Mouse (Mus musculus) neural tube, embryonic 11.5 days (tissue): Measurements from ENCODE around the gene Agbl4. TPM values are rescaled to one million over a fixed set of nuclear protein-coding genes. Genes with fewer than 3 reads are reported as not detected.

Experiments
- ATAC-seq: fragments of 200-750 bp; cut with Nextera tagmentation; 2 replicates; pipeline ENCODE4 v1.8.0; 2017; ENCODE audit warnings: moderate number of reproducible peaks, mild to moderate bottlenecking, moderate TSS enrichment, moderate library complexity; ENCODE audit not compliant: insufficient read depth, low FRiP score, low TSS enrichment
- DNase-seq: peaks from one replicate; pipeline ENCODE4 v3.0.0-alpha.2; 2015; ENCODE audit warnings: low spot score
- H3K27ac ChIP-seq: fragments of 300-500 bp; sonication (generic); 2 replicates; pipeline ENCODE4 v1.5.1; 2014; ENCODE audit warnings: low read depth, mild to moderate bottlenecking, low read length
- H3K27me3 ChIP-seq: fragments of 300-500 bp; sonication (generic); 2 replicates; pipeline ENCODE4 v1.6.1; 2014; ENCODE audit warnings: mild to moderate bottlenecking, low read length, mixed read lengths; ENCODE audit not compliant: control insufficient read depth, insufficient read depth
- H3K36me3 ChIP-seq: fragments of 300-500 bp; sonication (generic); 2 replicates; pipeline ENCODE4 v1.6.1; 2014; ENCODE audit warnings: mild to moderate bottlenecking, low read length, moderate library complexity, mixed read lengths; ENCODE audit not compliant: control insufficient read depth, insufficient read depth
- H3K4me1 ChIP-seq: fragments of 300-500 bp; sonication (generic); 2 replicates; pipeline ENCODE4 v1.6.1; 2014; ENCODE audit warnings: low read length, mixed read lengths; ENCODE audit not compliant: control insufficient read depth, insufficient read depth
- H3K4me2 ChIP-seq: fragments of 300-500 bp; sonication (generic); 2 replicates; pipeline ENCODE4 v1.6.1; 2014; ENCODE audit warnings: low read depth, mild to moderate bottlenecking, moderate library complexity
- H3K4me3 ChIP-seq: fragments of 300-500 bp; sonication (generic); 2 replicates; pipeline ENCODE4 v1.5.1; 2014; ENCODE audit warnings: low read depth, low read length
- H3K9ac ChIP-seq: fragments of 300-500 bp; sonication (generic); 2 replicates; pipeline ENCODE4 v1.6.1; 2014; ENCODE audit warnings: mild to moderate bottlenecking, low read length
- H3K9me3 ChIP-seq: fragments of 300-500 bp; sonication (generic); 2 replicates; pipeline ENCODE4 v1.6.1; 2016; ENCODE audit warnings: low read length; ENCODE audit not compliant: control insufficient read depth
- WGBS: fragments of 180-500 bp; shearing (Covaris S2); extraction: QIAGEN DNeasy Blood & Tissue Kit; methylation state at CpG from one replicate; pipeline ENCODE4 v1.1.7; 2014; 5-methylcytosine and 5-hydroxymethylcytosine counted together
- polyA plus RNA-seq: library from polyadenylated mRNA; unstranded; fragments of >200 nt; fragmentation: Nextera tagmentation; extraction: Ambion mirVana; gene quantifications from 2 replicates; pipeline ENCODE4 v1.2.1, GENCODE M21; 2014

The Agbl4 gene
- polyA plus RNA-seq, 1 experiment from 2014 or later: 1.1 TPM

DNA sequence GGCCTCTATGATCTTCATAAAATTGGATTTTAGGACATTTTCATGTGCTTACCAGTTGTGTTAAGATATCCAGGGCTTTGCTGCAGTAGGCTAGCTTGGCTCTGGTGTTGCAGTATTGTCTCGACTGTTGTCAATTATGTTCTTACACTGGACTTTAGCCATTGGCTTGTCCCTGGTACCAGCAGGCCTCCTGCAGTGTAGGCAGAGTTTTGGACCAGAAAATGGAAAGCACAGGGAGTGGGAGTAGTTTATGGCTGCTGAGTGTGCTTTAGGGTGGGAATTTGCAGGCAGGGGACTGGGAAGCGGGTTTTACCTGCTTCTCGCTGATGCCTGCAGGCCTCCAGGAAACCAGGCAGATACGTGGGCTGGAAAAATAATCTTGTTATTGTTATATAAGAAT, 132.3 kb downstream of the Agbl4 start:
- no peaks in the 10 kb centered on the region for H3K4me1 ChIP-seq
- H3K36me3 ChIP-seq: no peaks in the 10 kb centered on the region
- no peak overlapping the region for H3K4me2 ChIP-seq
- ATAC-seq: no peak
- WGBS: 83% methylated on average over 4 of the region's 4 CpGs
- no peak for DNase-seq
- no peak overlapping the region for H3K4me3 ChIP-seq
- no peaks in the 10 kb centered on the region for H3K27me3 ChIP-seq
- no peak overlapping the region for H3K9ac ChIP-seq
- no peak overlapping the region for H3K27ac ChIP-seq
- no peaks in the 10 kb centered on the region for H3K9me3 ChIP-seq

DNA sequence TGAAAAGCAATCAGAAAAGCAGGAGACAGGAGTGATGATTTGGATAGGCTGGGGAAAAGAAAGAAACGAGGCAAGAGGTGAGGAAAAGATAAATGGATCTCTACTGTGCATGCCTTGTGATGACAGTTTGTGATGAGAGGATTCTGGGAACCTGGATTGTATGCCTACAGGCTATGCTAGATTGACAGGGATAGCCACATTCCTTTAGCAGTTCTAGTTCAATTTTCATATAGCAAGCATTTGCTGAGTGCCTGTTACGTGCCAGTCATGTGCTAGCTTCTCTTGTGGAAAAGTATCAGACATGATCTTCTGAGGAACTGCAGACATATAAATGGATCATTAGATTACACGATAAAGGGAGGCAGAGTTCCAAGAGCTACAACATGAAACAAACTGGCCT, 151.8 kb downstream of the Agbl4 start:
- ATAC-seq: no peak
- no peak overlapping the region for H3K9ac ChIP-seq

DNA sequence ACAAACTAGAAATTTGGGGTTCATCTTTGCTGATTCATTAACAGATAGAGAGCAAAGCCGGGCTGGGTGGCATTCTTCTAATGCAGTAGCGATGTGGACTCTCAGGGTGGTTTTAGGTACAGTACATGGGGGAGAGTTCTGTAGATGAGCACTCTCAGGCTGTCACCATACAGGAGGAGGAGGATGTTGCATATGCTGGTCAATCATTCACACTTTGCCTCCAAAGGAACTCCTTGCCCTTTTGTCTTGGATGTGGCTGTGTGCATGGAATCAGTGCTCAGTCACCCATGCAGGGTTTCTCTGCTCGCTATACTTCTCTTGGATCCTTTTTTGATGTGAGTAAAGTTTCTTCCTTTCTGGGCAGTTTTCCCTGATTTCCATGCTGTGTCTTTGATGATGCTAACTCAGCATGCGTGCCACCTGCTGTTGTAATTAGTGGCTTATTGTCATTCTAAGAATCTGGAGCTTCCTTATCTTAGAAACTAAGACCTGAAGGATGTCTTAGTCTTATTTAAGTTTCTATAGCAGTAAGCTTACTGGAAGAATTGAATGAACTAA, 200.3 kb downstream of the Agbl4 start:
- Histone ChIP-seq H3K9me3 (no peaks in the 10 kb centered on the region), H3K27ac (no peak overlapping the region), H3K4me2 (no peak overlapping the region), H3K9ac (no peak overlapping the region), H3K4me3 (no peak overlapping the region), H3K27me3 (no peaks in the 10 kb centered on the region), H3K4me1 (no peaks in the 10 kb centered on the region), H3K36me3 (no peaks in the 10 kb centered on the region)
- whole genome bisulfite sequencing: 38% methylated on average over 4 of the region's 4 CpGs
- no peak for DNase-seq
- ATAC-seq: no peak

More for the DNA sequence above, 151.8 kb downstream of the Agbl4 start:
- Histone ChIP-seq H3K36me3 (no peaks in the 10 kb centered on the region), H3K4me3 (no peak overlapping the region), H3K4me2 (no peak overlapping the region), H3K4me1 (no peaks in the 10 kb centered on the region), H3K27me3 (no peaks in the 10 kb centered on the region), H3K9me3 (no peaks in the 10 kb centered on the region), H3K27ac (no peak overlapping the region)
- 84% methylated on average over 3 of the region's 3 CpGs for WGBS
- no peak for DNase-seq

DNA sequence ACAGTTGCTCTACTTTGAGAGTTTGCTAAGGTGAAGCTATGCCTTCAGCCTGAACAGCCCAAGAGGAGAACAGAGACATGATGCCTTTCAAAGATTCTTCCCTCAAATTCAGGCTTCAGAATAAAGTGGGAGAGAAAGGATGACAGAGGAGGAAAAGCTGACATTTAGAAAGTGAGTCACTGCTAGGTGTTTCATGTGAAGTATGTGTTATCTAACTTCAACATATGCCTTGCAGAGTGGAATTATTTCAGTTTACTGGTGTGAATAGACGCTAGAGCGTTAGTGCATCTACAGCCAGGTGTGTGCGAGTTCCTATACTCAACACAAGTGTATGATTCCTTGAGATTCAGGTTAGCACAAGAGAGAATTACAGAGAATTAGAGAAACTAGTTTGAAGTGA, 244.0 kb downstream of the Agbl4 start:
- H3K4me2 ChIP-seq: no peak overlapping the region
- no peaks in the 10 kb centered on the region for H3K36me3 ChIP-seq
- 94% methylated on average over 3 of the region's 3 CpGs for WGBS
- no peaks in the 10 kb centered on the region for H3K4me1 ChIP-seq
- no peak overlapping the region for H3K9ac ChIP-seq
- no peak for DNase-seq
- H3K27ac ChIP-seq: no peak overlapping the region
- H3K9me3 ChIP-seq: no peaks in the 10 kb centered on the region
- H3K4me3 ChIP-seq: no peak overlapping the region
- ATAC-seq: no peak
- H3K27me3 ChIP-seq: no peaks in the 10 kb centered on the region

DNA sequence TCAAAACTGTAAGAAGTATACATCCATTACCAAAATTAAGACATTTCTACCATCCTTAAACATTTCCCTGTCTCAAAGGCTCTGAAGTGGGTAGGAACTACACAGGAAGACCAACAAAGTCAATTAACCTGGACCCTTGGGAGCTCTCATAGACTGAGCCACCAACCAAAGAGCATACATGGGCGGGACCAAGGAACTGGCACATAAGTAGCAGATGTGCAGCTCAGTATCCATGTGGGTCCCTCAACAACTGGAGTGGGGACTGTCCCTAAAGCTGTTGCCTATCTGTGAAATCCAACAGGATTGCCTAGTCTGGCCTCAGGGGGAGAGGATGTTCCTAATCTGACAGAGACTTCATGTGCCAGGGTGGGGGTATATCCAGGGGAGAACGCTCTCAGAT, 265.5 kb downstream of the Agbl4 start:
- ATAC-seq (no peak), DNase-seq (no peak)
- Histone ChIP-seq H3K4me3 (no peak overlapping the region), H3K27me3 (no peaks in the 10 kb centered on the region), H3K4me1 (no peaks in the 10 kb centered on the region), H3K4me2 (no peak overlapping the region), H3K36me3 (no peaks in the 10 kb centered on the region), H3K9ac (no peak overlapping the region), H3K27ac (no peak overlapping the region), H3K9me3 (no peaks in the 10 kb centered on the region)
- 86% methylated on average over 2 of the region's 2 CpGs for WGBS

DNA sequence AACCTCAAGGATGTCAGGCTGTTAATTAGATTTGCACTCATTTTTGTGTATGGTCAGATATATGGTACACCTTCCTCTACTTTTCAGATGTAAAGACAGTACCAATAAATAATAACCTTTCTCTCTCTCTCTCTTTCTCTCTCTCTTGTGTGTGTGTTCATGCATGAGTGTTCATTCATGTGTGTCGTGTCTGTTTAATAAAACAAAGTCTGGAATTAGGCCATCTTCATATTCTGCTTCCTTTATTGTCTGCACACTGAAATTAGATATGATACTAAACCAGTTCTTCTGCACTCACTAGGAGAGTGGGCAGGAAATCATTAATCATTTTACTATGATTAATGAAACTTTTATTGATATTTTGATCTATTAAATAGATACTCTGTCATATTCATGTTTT, 276.7 kb downstream of the Agbl4 start:
- H3K9ac ChIP-seq: no peak overlapping the region
- H3K27me3 ChIP-seq: no peaks in the 10 kb centered on the region
- H3K36me3 ChIP-seq: no peaks in the 10 kb centered on the region
- no peaks in the 10 kb centered on the region for H3K9me3 ChIP-seq
- no peak for DNase-seq
- H3K4me3 ChIP-seq: no peak overlapping the region
- 83% methylated on average over 1 of the region's 1 CpGs for WGBS
- H3K4me2 ChIP-seq: no peak overlapping the region
- no peak overlapping the region for H3K27ac ChIP-seq
- no peak for ATAC-seq
- no peaks in the 10 kb centered on the region for H3K4me1 ChIP-seq

DNA sequence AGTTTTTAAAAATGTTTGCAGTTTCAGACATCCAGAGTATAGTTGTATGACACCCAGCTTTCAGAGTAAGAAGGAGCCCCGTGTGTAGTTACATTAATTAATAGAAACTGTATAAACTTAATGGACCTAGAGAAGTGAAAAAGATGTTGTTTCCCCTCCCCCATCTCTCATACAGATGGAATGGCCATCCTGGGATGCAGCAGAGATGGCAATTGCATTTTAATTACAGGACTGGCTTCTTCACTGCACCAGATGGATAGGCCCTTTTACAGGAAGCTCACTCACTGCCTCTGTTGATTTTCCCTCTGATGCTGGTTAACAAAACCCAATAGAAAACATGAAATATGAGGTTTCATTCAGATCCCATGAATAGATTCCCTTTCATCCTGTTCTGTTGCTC, 337.7 kb downstream of the Agbl4 start:
- no peaks in the 10 kb centered on the region for H3K36me3 ChIP-seq
- DNase-seq (no peak), ATAC-seq (no peak; the same call in 1 of the 2 replicates)
- no peaks in the 10 kb centered on the region for H3K9me3 ChIP-seq
- H3K4me1 ChIP-seq: no peaks in the 10 kb centered on the region
- H3K27ac ChIP-seq: no peak overlapping the region
- no peak overlapping the region for H3K4me3 ChIP-seq
- WGBS: 88% methylated on average over 1 of the region's 1 CpGs
- no peaks in the 10 kb centered on the region for H3K27me3 ChIP-seq
- H3K9ac ChIP-seq: no peak overlapping the region
- H3K4me2 ChIP-seq: no peak overlapping the region

DNA sequence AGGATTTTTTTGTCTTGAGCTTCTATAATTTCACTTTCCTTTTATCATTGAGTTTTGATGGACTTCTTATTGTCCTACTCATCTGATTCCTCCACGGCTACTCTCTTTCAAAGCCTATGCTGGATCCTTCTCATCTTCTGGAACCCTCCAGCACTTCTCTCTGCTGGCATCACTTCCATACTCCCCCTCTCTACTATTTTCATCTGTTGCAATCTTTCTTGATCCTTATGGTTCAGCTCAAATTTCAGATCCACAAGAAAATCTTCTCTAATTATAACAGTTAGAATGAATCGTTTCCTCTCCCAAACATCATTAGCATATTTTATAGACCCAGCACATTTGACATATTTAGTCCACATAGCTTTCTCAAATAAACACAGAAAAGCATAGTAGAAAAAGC, 360.5 kb downstream of the Agbl4 start:
- Histone ChIP-seq H3K9me3 (no peaks in the 10 kb centered on the region), H3K4me3 (no peak overlapping the region), H3K27me3 (no peaks in the 10 kb centered on the region), H3K36me3 (no peaks in the 10 kb centered on the region), H3K27ac (no peak overlapping the region), H3K9ac (no peak overlapping the region), H3K4me2 (no peak overlapping the region), H3K4me1 (no peaks in the 10 kb centered on the region)
- DNase-seq (no peak), ATAC-seq (no peak)
- WGBS: 90% methylated on average over 2 of the region's 2 CpGs

DNA sequence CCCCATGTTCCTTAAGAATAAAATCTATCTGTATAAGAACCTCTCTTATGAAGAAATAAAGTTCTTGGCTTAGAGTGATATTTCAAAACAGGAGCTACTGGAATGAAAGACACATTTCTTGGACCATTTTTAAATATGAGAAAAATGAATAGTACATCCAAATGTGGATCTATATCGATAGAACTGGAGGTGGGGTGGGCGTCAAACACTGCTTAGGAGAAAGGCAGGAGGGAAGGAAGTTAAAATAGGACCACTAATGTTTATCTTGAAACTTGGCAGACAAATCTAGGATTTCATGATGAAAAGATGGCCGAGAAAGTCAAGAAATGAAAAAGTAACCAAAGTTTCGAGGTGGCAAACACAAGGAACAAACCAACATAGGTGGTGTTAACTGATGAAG, 391.1 kb downstream of the Agbl4 start:
- ATAC-seq (no peak), DNase-seq (no peak)
- H3K4me3 ChIP-seq: no peak overlapping the region
- no peak overlapping the region for H3K27ac ChIP-seq
- H3K4me2 ChIP-seq: no peak overlapping the region
- H3K36me3 ChIP-seq: no peaks in the 10 kb centered on the region
- H3K9ac ChIP-seq: no peak overlapping the region
- H3K4me1 ChIP-seq: no peaks in the 10 kb centered on the region
- H3K27me3 ChIP-seq: no peaks in the 10 kb centered on the region
- WGBS: 82% methylated on average over 4 of the region's 4 CpGs
- no peaks in the 10 kb centered on the region for H3K9me3 ChIP-seq
